Mouse (Mus musculus) hindbrain, embryonic 16.5 days (tissue): ENCODE data around the gene Surf2. TPM values are rescaled to one million over a fixed set of nuclear protein-coding genes. Genes with fewer than 3 reads are reported as not detected.
A peak's percentile ranks its signal among the peaks of the same experiment; 100 is the strongest.
"Not testable (repeated sequence)": the region's sequence is repeated elsewhere in the genome, so short reads cannot be mapped to it uniquely, and the experiment has no call there.

Experiments used
- ATAC-seq: fragments of 200-750 bp; cut with Nextera tagmentation; 2 replicates; pipeline ENCODE4 v1.8.0; 2017; ENCODE audit warnings: moderate TSS enrichment, moderate library complexity
- H3K27ac ChIP-seq: fragments of 300-500 bp; sonication (generic); 2 replicates; pipeline ENCODE4 v1.5.1; 2014; ENCODE audit warnings: low read depth, mild to moderate bottlenecking, control low read depth, low read length, moderate library complexity
- H3K27me3 ChIP-seq: fragments of 300-500 bp; sonication (generic); replicated peaks from 2 replicates; pipeline ENCODE4 v1.6.1; 2014; ENCODE audit warnings: low read length; ENCODE audit not compliant: control insufficient read depth, insufficient read depth
- H3K36me3 ChIP-seq: fragments of 300-500 bp; sonication (generic); 2 replicates; pipeline ENCODE4 v1.6.1; 2014; ENCODE audit warnings: mild to moderate bottlenecking, low read length, moderate library complexity, mixed read lengths; ENCODE audit not compliant: control insufficient read depth, insufficient read depth
- H3K4me1 ChIP-seq: fragments of 300-500 bp; sonication (generic); 2 replicates; pipeline ENCODE4 v1.6.1; 2014; ENCODE audit warnings: low read depth, low read length; ENCODE audit not compliant: control insufficient read depth, insufficient read depth
- H3K4me2 ChIP-seq: fragments of 300-500 bp; sonication (generic); 2 replicates; pipeline ENCODE4 v1.6.1; 2014; ENCODE audit warnings: mild to moderate bottlenecking, low read length, control low read depth, moderate library complexity
- H3K4me3 ChIP-seq: fragments of 300-500 bp; sonication (generic); 2 replicates; pipeline ENCODE4 v1.5.1; 2014; ENCODE audit warnings: mild to moderate bottlenecking, low read length, control low read depth, moderate library complexity
- H3K9ac ChIP-seq: fragments of 300-500 bp; sonication (generic); 2 replicates; pipeline ENCODE4 v1.6.1; 2014; ENCODE audit warnings: low read depth, mild to moderate bottlenecking, control low read depth, low read length, moderate library complexity
- H3K9me3 ChIP-seq: fragments of 300-500 bp; sonication (generic); 2 replicates; pipeline ENCODE4 v1.6.1; 2014; ENCODE audit warnings: mild to moderate bottlenecking, low read length, moderate library complexity; ENCODE audit not compliant: control insufficient read depth
- WGBS: fragments of 180-500 bp; shearing (Covaris S2); extraction: QIAGEN DNeasy Blood & Tissue Kit; methylation state at CpG from one replicate; pipeline ENCODE4 v1.1.7; 2014; 5-methylcytosine and 5-hydroxymethylcytosine counted together
- polyA plus RNA-seq: library from polyadenylated mRNA; unstranded; fragments of >200 nt; fragmentation: Nextera tagmentation; extraction: Ambion mirVana; gene quantifications from 2 replicates; pipeline ENCODE4 v1.2.1, GENCODE M21; 2015

Gene Surf2
- 55.8 and 57.3 TPM in 2 replicates for polyA plus RNA-seq

- peaks cover 39% of the 10 kb centered on the region for H3K4me1 ChIP-seq
- peak; percentile 83 for ATAC-seq
- peak within 1 kb of the TSS; percentile 87 for H3K9ac ChIP-seq
- H3K27me3 ChIP-seq = no peaks in the 10 kb centered on the region
- H3K4me3 ChIP-seq = peak within 1 kb of the TSS; percentile 82
- 1% methylated on average over 46 of the region's 47 CpGs for WGBS
- no peaks in the 10 kb centered on the region for H3K9me3 ChIP-seq
- H3K36me3 ChIP-seq = peaks cover 51% of the 10 kb centered on the region
- H3K27ac ChIP-seq = peak within 1 kb of the TSS; percentile 81
- peak within 1 kb of the TSS; percentile 86 for H3K4me2 ChIP-seq
Measured at GRCm38 (mm10) chr2:26915927-26916728, at the start of gene Surf2, which contains the start of gene Surf1. TSS of gene Surf2 (plus strand) at chr2:26916367. TSS of gene Surf1 (minus strand) at chr2:26916530.

DNA sequence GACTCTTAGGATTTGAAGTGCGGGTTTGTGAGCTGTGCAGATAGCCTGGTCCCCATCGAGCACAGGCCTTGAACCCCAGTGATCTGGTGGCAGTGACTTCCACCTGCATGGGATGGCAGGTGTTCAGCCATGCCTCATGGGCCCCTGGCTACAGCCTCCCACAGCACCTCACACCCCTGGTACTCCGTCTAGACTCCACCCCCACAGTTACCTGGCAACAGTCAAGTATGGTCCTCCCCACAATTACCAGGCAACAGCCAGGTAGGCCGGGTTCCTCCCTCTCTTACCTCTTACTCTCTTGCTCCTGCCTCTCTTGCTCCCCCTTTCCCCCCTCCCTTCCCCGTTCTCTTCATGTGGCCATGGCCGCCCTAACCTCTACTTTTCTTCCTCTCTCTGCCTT lies 45.5 kb upstream of the Surf2 start:
- no peaks in the 10 kb centered on the region for H3K4me1 ChIP-seq
- 57% methylated on average over 6 of the region's 6 CpGs for WGBS

DNA sequence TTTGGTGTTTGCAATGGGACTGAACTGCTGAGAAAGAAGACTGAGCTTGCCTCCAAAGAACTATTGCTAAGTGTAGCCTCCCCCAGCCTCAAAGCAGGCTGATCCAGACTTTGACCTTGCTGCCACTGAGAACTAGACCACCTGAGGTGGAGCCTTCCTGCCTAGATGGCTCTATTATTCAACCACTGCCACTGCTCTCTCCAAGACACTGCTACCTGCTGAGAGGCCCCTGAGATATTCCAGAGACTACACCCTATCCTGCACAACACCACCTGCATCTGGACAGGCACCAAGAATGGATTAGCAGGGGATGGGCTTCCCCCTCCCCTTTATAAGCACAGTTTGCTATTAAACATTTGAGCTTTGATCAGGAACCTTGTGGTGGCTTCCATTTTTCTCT lies 37.6 kb upstream of the Surf2 start:
- no peak for ATAC-seq
- H3K36me3 ChIP-seq = no peaks in the 10 kb centered on the region
- peaks cover 3% of the 10 kb centered on the region; the same call in 1 of the 2 replicates for H3K9me3 ChIP-seq
- no peaks in the 10 kb centered on the region for H3K27me3 ChIP-seq
- H3K4me2 ChIP-seq = no peak overlapping the region
- no peak overlapping the region for H3K9ac ChIP-seq
- no peaks in the 10 kb centered on the region for H3K4me1 ChIP-seq
- no peak overlapping the region for H3K27ac ChIP-seq
- no peak overlapping the region for H3K4me3 ChIP-seq

More for the DNA sequence above, 45.5 kb upstream of the Surf2 start:
- Histone ChIP-seq H3K9ac (no peak overlapping the region), H3K4me3 (no peak overlapping the region), H3K4me2 (no peak overlapping the region), H3K36me3 (no peaks in the 10 kb centered on the region), H3K27ac (no peak overlapping the region), H3K27me3 (no peaks in the 10 kb centered on the region), H3K9me3 (no peaks in the 10 kb centered on the region)
- no peak for ATAC-seq

- not testable (repeated sequence) for H3K9me3 ChIP-seq, H3K27ac ChIP-seq, ATAC-seq, H3K36me3 ChIP-seq, H3K4me3 ChIP-seq, H3K4me2 ChIP-seq, H3K4me1 ChIP-seq, H3K27me3 ChIP-seq, H3K9ac ChIP-seq
- 80% methylated on average over 2 of the region's 2 CpGs for WGBS
Measured at GRCm38 (mm10) chr2:26885541-26885940, 30.6 kb upstream of the Surf2 start.

DNA sequence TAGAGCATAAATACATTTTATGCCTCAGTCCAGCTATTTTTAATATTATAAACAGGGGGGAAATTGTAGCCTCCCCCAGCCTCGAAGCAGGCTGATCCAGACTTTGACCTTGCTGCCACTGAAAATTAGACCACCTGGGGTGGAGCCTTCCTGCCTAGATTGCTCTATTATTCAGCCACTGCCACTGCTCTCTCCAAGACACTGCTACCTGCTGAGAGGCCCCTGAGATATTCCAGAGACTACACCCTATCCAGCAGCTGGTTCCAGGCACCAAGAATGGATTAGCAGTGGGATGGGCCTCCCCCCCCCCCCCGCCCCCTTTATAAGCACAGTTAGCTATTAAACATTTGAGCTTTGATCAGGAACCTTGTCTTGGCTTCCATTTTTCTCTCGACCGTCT lies 30.0 kb upstream of the Surf2 start:
- ATAC-seq, H3K4me1 ChIP-seq, H3K9me3 ChIP-seq, H3K9ac ChIP-seq, H3K27me3 ChIP-seq, H3K27ac ChIP-seq, H3K4me2 ChIP-seq, H3K4me3 ChIP-seq: not testable (repeated sequence)
- H3K36me3 ChIP-seq = peaks cover 15% of the 10 kb centered on the region
- WGBS = 42% methylated on average over 4 of the region's 4 CpGs

DNA sequence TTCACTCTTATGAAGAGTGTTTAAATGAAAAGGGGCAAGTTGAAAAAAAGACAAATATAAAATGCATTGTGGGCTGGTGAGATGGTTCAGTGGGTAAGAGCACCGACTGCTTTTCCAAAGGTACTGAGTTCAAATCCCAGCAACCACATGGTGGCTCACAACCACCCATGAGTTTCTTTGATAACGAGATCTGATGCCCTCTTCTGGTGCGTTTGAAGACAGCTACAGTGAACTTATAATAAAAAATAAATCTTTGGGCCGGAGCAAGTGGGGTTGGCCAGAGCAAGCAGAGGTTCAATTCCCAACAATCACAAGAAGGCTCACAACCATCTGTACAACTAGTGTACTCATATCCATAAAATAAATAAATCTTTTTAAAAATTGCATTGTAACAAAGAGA lies 20.3 kb upstream of the Surf2 start:
- H3K36me3 ChIP-seq = peaks cover 49% of the 10 kb centered on the region
- H3K4me1 ChIP-seq = no peaks in the 10 kb centered on the region
- no peak overlapping the region for H3K4me3 ChIP-seq
- H3K9ac ChIP-seq = no peak overlapping the region
- no peak for ATAC-seq
- H3K4me2 ChIP-seq = no peak overlapping the region
- H3K9me3 ChIP-seq = no peaks in the 10 kb centered on the region
- H3K27me3 ChIP-seq = no peaks in the 10 kb centered on the region
- WGBS = 94% methylated on average over 4 of the region's 4 CpGs
- H3K27ac ChIP-seq = no peak overlapping the region

DNA sequence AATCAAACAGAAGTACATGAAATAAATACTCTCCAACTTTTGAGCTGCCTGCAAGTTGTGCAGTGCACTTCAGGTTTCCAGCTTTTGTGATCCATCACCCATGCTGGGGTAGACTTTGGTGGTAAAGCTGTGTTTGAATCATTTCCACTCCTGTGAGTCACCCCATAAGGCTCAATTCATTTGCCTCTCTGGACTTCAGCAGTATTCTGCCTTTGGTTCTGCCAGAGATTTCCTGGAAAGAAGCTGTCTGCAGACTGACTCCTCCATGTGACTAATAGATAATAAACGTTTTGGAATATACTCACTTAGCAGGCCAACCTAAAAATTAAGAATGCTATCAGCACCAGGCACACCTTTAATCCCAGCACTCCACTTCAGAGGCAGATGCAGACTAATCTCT lies 15.4 kb upstream of the Surf2 start:
- Histone ChIP-seq H3K36me3 (peaks cover 29% of the 10 kb centered on the region), H3K9me3 (no peaks in the 10 kb centered on the region), H3K4me3 (no peak overlapping the region), H3K4me2 (no peak overlapping the region), H3K4me1 (peaks cover 19% of the 10 kb centered on the region), H3K27ac (no peak overlapping the region), H3K27me3 (no peaks in the 10 kb centered on the region), H3K9ac (no peak overlapping the region)
- WGBS = 75% methylated on average over 1 of the region's 1 CpGs
- ATAC-seq = no peak

- Histone ChIP-seq H3K4me3 (peak overlapping the region; percentile 88), H3K27me3 (no peaks in the 10 kb centered on the region), H3K4me1 (peaks cover 19% of the 10 kb centered on the region), H3K9ac (peak overlapping the region; percentile 85), H3K27ac (no peak overlapping the region), H3K9me3 (no peaks in the 10 kb centered on the region), H3K36me3 (peaks cover 30% of the 10 kb centered on the region), H3K4me2 (peak overlapping the region; percentile 71)
- WGBS = 15% methylated on average over 7 of the region's 7 CpGs
- ATAC-seq = no peak
Measured at GRCm38 (mm10) chr2:26901834-26902400, 14.2 kb upstream of the Surf2 start.

GRCm38 (mm10) chr2:26902467-26903220 lies 13.5 kb upstream of the Surf2 start, which contains the start of gene Surf6:
TSS of gene Surf6 (minus strand) at chr2:26902879.
- peak within 1 kb of the TSS; percentile 90 for H3K27ac ChIP-seq
- H3K4me2 ChIP-seq = peak within 1 kb of the TSS; percentile 71
- under 1% methylated on average over 41 of the region's 41 CpGs for WGBS
- H3K36me3 ChIP-seq = peaks cover 31% of the 10 kb centered on the region
- ATAC-seq = peak; percentile 96
- no peaks in the 10 kb centered on the region for H3K27me3 ChIP-seq
- peak within 1 kb of the TSS; percentile 85 for H3K9ac ChIP-seq
- H3K4me1 ChIP-seq = peaks cover 19% of the 10 kb centered on the region
- no peaks in the 10 kb centered on the region for H3K9me3 ChIP-seq
- peak within 1 kb of the TSS; percentile 88 for H3K4me3 ChIP-seq
